Mouse (Mus musculus) midbrain, embryonic 14.5 days (tissue): ENCODE data around the gene Ofd1. TPM values are rescaled to one million over a fixed set of nuclear protein-coding genes. Genes with fewer than 3 reads are reported as not detected.

Experiments used
- ATAC-seq: fragments of 200-750 bp; cut with Nextera tagmentation; 2 replicates; pipeline ENCODE4 v1.8.0; 2017; ENCODE audit warnings: moderate number of reproducible peaks, moderate library complexity; ENCODE audit not compliant: low FRiP score, low TSS enrichment
- DNase-seq: peaks from one replicate; pipeline ENCODE4 v3.0.0-alpha.2; 2015
- H3K27ac ChIP-seq: fragments of 300-500 bp; sonication (generic); replicated peaks from 2 replicates; pipeline ENCODE4 v1.5.1; 2014; ENCODE audit warnings: mild to moderate bottlenecking, low read depth, low read length, moderate library complexity
- H3K27me3 ChIP-seq: fragments of 300-500 bp; sonication (generic); 2 replicates; pipeline ENCODE4 v1.6.1; 2014; ENCODE audit warnings: low read length, control low read depth, mixed read lengths; ENCODE audit not compliant: control insufficient read depth, insufficient read depth
- H3K36me3 ChIP-seq: fragments of 300-500 bp; sonication (generic); 2 replicates; pipeline ENCODE4 v1.6.1; 2014; ENCODE audit warnings: low read length, control low read depth; ENCODE audit not compliant: control insufficient read depth, insufficient read depth
- H3K4me1 ChIP-seq: fragments of 300-500 bp; sonication (generic); 2 replicates; pipeline ENCODE4 v1.6.1; 2014; ENCODE audit warnings: mild to moderate bottlenecking, antibody characterized with exemption, low read length, control low read depth; ENCODE audit not compliant: control insufficient read depth, insufficient read depth
- H3K4me2 ChIP-seq: fragments of 300-500 bp; sonication (generic); 2 replicates; pipeline ENCODE4 v1.6.1; 2014; ENCODE audit warnings: mild to moderate bottlenecking, low read length, moderate library complexity
- H3K4me3 ChIP-seq: fragments of 300-500 bp; sonication (generic); replicated peaks from 2 replicates; pipeline ENCODE4 v1.5.1; 2014; ENCODE audit warnings: low read depth, low read length
- H3K9ac ChIP-seq: fragments of 300-500 bp; sonication (generic); replicated peaks from 2 replicates; pipeline ENCODE4 v1.6.1; 2014; ENCODE audit warnings: mild to moderate bottlenecking, low read length, moderate library complexity
- H3K9me3 ChIP-seq: fragments of 300-500 bp; sonication (generic); 2 replicates; pipeline ENCODE4 v1.6.1; 2016; ENCODE audit warnings: low read length, control low read depth, mixed read lengths; ENCODE audit not compliant: control insufficient read depth
- WGBS: fragments of 180-500 bp; shearing (Covaris S2); extraction: QIAGEN DNeasy Blood & Tissue Kit; methylation state at CpG from one replicate; pipeline ENCODE4 v1.1.7; 2014; 5-methylcytosine and 5-hydroxymethylcytosine counted together
- polyA plus RNA-seq: library from polyadenylated mRNA; unstranded; fragments of >200 nt; fragmentation: Nextera tagmentation; extraction: Ambion mirVana; gene quantifications from 2 replicates; pipeline ENCODE4 v1.2.1, GENCODE M21; 2014

Gene Ofd1
- polyA plus RNA-seq: 6.4 and 9.1 TPM in 2 replicates

GRCm38 (mm10) chrX:166440616-166441063, at the start of gene Ofd1:
Ofd1 (minus strand) TSS chrX:166440704.
- H3K9me3 ChIP-seq: no peaks in the 10 kb centered on the region
- peak within 1 kb of the TSS; percentile 57 for H3K4me3 ChIP-seq
- DNase-seq: peak; percentile 96
- peak within 1 kb of the TSS; percentile 77 for H3K9ac ChIP-seq
- peak within 1 kb of the TSS; percentile 89 for H3K27ac ChIP-seq
- H3K27me3 ChIP-seq: no peaks in the 10 kb centered on the region
- peak; percentile 99 for ATAC-seq
- 18% methylated on average over 44 of the region's 44 CpGs for WGBS
- no peaks in the 10 kb centered on the region for H3K36me3 ChIP-seq
- H3K4me1 ChIP-seq: 0 out of 2 replicates have a peak, but pooled peaks cover 4% of the 10 kb centered on the region
- H3K4me2 ChIP-seq: peak within 1 kb of the TSS; percentile 59

- Histone ChIP-seq H3K27me3 (no peaks in the 10 kb centered on the region), H3K27ac (peak within 1 kb of the TSS; percentile 70), H3K4me3 (peak within 1 kb of the TSS; percentile 57), H3K4me2 (peak within 1 kb of the TSS; percentile 59), H3K9ac (peak within 1 kb of the TSS; percentile 68), H3K9me3 (no peaks in the 10 kb centered on the region), H3K4me1 (peaks cover 7% of the 10 kb centered on the region), H3K36me3 (no peaks in the 10 kb centered on the region; the same call in 1 of the 2 replicates)
- ATAC-seq (peak; percentile 99), DNase-seq (peak; percentile 93)
- 18% methylated on average over 41 of the region's 41 CpGs for WGBS
Measured at GRCm38 (mm10) chrX:166479365-166479983, 39.0 kb upstream of the Ofd1 start, which contains the start of gene Rab9. Rab9 (minus strand) TSS chrX:166479867.

GRCm38 (mm10) chrX:166478631-166479364, 38.3 kb upstream of the Ofd1 start:
- H3K36me3 ChIP-seq: no peaks in the 10 kb centered on the region; the same call in 1 of the 2 replicates
- no peaks in the 10 kb centered on the region for H3K27me3 ChIP-seq
- H3K4me2 ChIP-seq: peak overlapping the region; percentile 59
- peaks cover 7% of the 10 kb centered on the region for H3K4me1 ChIP-seq
- H3K9ac ChIP-seq: peak overlapping the region; percentile 68
- ATAC-seq (peak; percentile 41; the same call in 1 of the 2 replicates), DNase-seq (no peak)
- peak overlapping the region; percentile 57 for H3K4me3 ChIP-seq
- 21% methylated on average over 28 of the region's 28 CpGs for WGBS
- no peaks in the 10 kb centered on the region for H3K9me3 ChIP-seq
- peak overlapping the region; percentile 70 for H3K27ac ChIP-seq

DNA sequence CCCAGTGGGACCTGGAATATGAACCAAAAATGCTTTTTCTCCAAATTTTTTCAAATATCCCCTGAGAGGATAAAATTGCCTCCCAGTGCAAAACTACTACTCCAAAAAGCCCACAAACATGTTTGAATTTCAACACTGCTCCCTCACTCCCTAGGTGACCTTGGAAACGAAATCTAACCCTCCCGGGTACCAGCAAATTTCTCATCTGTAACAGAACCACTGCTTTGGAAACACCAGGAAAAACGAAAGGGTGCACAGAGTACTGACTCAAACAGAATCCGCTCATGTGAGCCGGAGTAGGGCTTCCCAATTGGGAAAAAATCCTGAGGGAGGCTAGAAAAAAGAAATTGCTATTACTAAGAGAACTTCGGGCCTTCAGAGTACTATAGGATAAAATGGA, 36.9 kb upstream of the Ofd1 start:
- Histone ChIP-seq H3K36me3 (no peaks in the 10 kb centered on the region; the same call in 1 of the 2 replicates), H3K9me3 (no peaks in the 10 kb centered on the region), H3K4me2 (peak overlapping the region; percentile 59), H3K27me3 (no peaks in the 10 kb centered on the region), H3K4me1 (peaks cover 7% of the 10 kb centered on the region), H3K9ac (no peak overlapping the region), H3K4me3 (no peak overlapping the region), H3K27ac (no peak overlapping the region)
- WGBS: 77% methylated on average over 6 of the region's 6 CpGs
- no peak for ATAC-seq
- DNase-seq: no peak

GRCm38 (mm10) chrX:166472612-166473011, 32.1 kb upstream of the Ofd1 start:
- no peaks in the 10 kb centered on the region for H3K9me3 ChIP-seq
- no peaks in the 10 kb centered on the region; the same call in 1 of the 2 replicates for H3K36me3 ChIP-seq
- peaks cover 4% of the 10 kb centered on the region for H3K4me1 ChIP-seq
- no peak overlapping the region for H3K27ac ChIP-seq
- DNase-seq: no peak
- H3K4me2 ChIP-seq: no peak overlapping the region
- ATAC-seq: no peak
- H3K27me3 ChIP-seq: no peaks in the 10 kb centered on the region
- WGBS: 88% methylated on average over 6 of the region's 6 CpGs
- H3K9ac ChIP-seq: no peak overlapping the region
- no peak overlapping the region for H3K4me3 ChIP-seq

GRCm38 (mm10) chrX:166468321-166468720, 27.8 kb upstream of the Ofd1 start:
- H3K27ac ChIP-seq: no peak overlapping the region
- no peak overlapping the region for H3K9ac ChIP-seq
- H3K27me3 ChIP-seq: no peaks in the 10 kb centered on the region
- DNase-seq (no peak), ATAC-seq (no peak)
- no peak overlapping the region for H3K4me2 ChIP-seq
- H3K36me3 ChIP-seq: no peaks in the 10 kb centered on the region
- H3K4me1 ChIP-seq: no peaks in the 10 kb centered on the region
- no peak overlapping the region for H3K4me3 ChIP-seq
- WGBS: 96% methylated on average over 7 of the region's 7 CpGs
- no peaks in the 10 kb centered on the region for H3K9me3 ChIP-seq

GRCm38 (mm10) chrX:166455525-166455924, 15.0 kb upstream of the Ofd1 start:
- Histone ChIP-seq H3K27me3 (no peaks in the 10 kb centered on the region), H3K4me2 (no peak overlapping the region), H3K9ac (no peak overlapping the region), H3K9me3 (no peaks in the 10 kb centered on the region), H3K27ac (no peak overlapping the region), H3K4me3 (no peak overlapping the region), H3K36me3 (no peaks in the 10 kb centered on the region), H3K4me1 (no peaks in the 10 kb centered on the region)
- WGBS: 91% methylated on average over 1 of the region's 1 CpGs
- no peak for DNase-seq
- ATAC-seq: no peak

GRCm38 (mm10) chrX:166454331-166454730, 13.8 kb upstream of the Ofd1 start:
- H3K27me3 ChIP-seq: no peaks in the 10 kb centered on the region
- no peaks in the 10 kb centered on the region for H3K36me3 ChIP-seq
- H3K4me1 ChIP-seq: no peaks in the 10 kb centered on the region
- no peak for DNase-seq
- no peak overlapping the region for H3K9ac ChIP-seq
- no peak overlapping the region for H3K4me2 ChIP-seq
- H3K9me3 ChIP-seq: no peaks in the 10 kb centered on the region
- 74% methylated on average over 3 of the region's 3 CpGs for WGBS
- no peak for ATAC-seq
- H3K27ac ChIP-seq: no peak overlapping the region
- H3K4me3 ChIP-seq: no peak overlapping the region
